Mouse (Mus musculus): ENCODE measurements around the gene Fam117a. TPM values are rescaled to one million over a fixed set of nuclear protein-coding genes. Genes with fewer than 3 reads are reported as not detected.
"Not testable (repeated sequence)": the region's sequence is repeated elsewhere in the genome, so short reads cannot be mapped to it uniquely, and the experiment has no call there.

Fam117a gene
- total RNA-seq, 4 experiments from 2014 or later: 6.0 to 13.3 (median 7.4) TPM

GRCm38 (mm10) chr11:95392223-95392667 lies 55.4 kb downstream of the Fam117a start:
- DNase-seq (ENCODE audit: low spot score in 2 of 2): peak; percentile 69 to 71

GRCm38 (mm10) chr11:95392708-95393499 lies 56.1 kb downstream of the Fam117a start:
- no peak for DNase-seq (ENCODE audit: low spot score in 2 of 2)

- DNase-seq (ENCODE audit: low spot score in 2 of 2): no peak
These were observed 56.6 kb downstream of the Fam117a start for GRCm38 (mm10) chr11:95393500-95393816.

GRCm38 (mm10) chr11:95394112-95394511 lies 57.3 kb downstream of the Fam117a start:
- no peak for DNase-seq (ENCODE audit: low spot score in 2 of 2)

- DNase-seq (ENCODE audit: low spot score in 2 of 2): no peak
These were observed 59.7 kb downstream of the Fam117a start for GRCm38 (mm10) chr11:95396548-95396947.

GRCm38 (mm10) chr11:95397843-95398835 lies 61.3 kb downstream of the Fam117a start:
- peak in 1 of 2 experiments; percentile 80 for DNase-seq (ENCODE audit: low spot score in 2 of 2)

- DNase-seq (ENCODE audit: low spot score in 2 of 2): no peak
These were observed 62.8 kb downstream of the Fam117a start for GRCm38 (mm10) chr11:95399520-95400020.

GRCm38 (mm10) chr11:95401568-95401967 lies 64.8 kb downstream of the Fam117a start:
- no peak for DNase-seq (ENCODE audit: low spot score in 2 of 2)

- DNase-seq (ENCODE audit: low spot score in 2 of 2): no peak
These were observed 65.4 kb downstream of the Fam117a start for GRCm38 (mm10) chr11:95402196-95402595.

- no peak for DNase-seq (ENCODE audit: low spot score in 2 of 2)
These were observed 65.9 kb downstream of the Fam117a start for GRCm38 (mm10) chr11:95402658-95403101.

- DNase-seq (ENCODE audit: low spot score in 2 of 2): no peak
These were observed 66.8 kb downstream of the Fam117a start for GRCm38 (mm10) chr11:95403382-95404340.

- no peak for DNase-seq (ENCODE audit: low spot score in 2 of 2)
These were observed 69.0 kb downstream of the Fam117a start for GRCm38 (mm10) chr11:95405771-95406170.

GRCm38 (mm10) chr11:95406398-95406797 lies 69.6 kb downstream of the Fam117a start:
- not testable (repeated sequence) for DNase-seq (ENCODE audit: low spot score in 2 of 2)

- no peak for DNase-seq (ENCODE audit: low spot score in 2 of 2)
These were observed 72.8 kb downstream of the Fam117a start for GRCm38 (mm10) chr11:95409450-95410112.

GRCm38 (mm10) chr11:95411453-95412013 lies 74.7 kb downstream of the Fam117a start:
- no peak for DNase-seq (ENCODE audit: low spot score in 2 of 2)

- DNase-seq (ENCODE audit: low spot score in 2 of 2): no peak
These were observed 75.8 kb downstream of the Fam117a start for GRCm38 (mm10) chr11:95412615-95413014.

GRCm38 (mm10) chr11:95413641-95414535 lies 77.1 kb downstream of the Fam117a start, which contains the start of gene Spop:
Spop (plus strand) TSS chr11:95414080.
- peak; percentile 81 to 84 for DNase-seq (ENCODE audit: low spot score in 2 of 2)

- peak; percentile 94 to 95 for DNase-seq (ENCODE audit: low spot score in 2 of 2)
These were observed 77.8 kb downstream of the Fam117a start for GRCm38 (mm10) chr11:95414536-95415161.

All from layer of hippocampus, adult 8-10 months (tissue).